Mouse (Mus musculus): Measurements from ENCODE around the gene Dohh. TPM values are rescaled to one million over a fixed set of nuclear protein-coding genes. Genes with fewer than 3 reads are reported as not detected.
A peak's percentile ranks its signal among the peaks of the same experiment; 100 is the strongest.

The Dohh gene
- total RNA-seq, 2 experiments from 2014 or later, result 36.5 to 42.5 TPM

DNA sequence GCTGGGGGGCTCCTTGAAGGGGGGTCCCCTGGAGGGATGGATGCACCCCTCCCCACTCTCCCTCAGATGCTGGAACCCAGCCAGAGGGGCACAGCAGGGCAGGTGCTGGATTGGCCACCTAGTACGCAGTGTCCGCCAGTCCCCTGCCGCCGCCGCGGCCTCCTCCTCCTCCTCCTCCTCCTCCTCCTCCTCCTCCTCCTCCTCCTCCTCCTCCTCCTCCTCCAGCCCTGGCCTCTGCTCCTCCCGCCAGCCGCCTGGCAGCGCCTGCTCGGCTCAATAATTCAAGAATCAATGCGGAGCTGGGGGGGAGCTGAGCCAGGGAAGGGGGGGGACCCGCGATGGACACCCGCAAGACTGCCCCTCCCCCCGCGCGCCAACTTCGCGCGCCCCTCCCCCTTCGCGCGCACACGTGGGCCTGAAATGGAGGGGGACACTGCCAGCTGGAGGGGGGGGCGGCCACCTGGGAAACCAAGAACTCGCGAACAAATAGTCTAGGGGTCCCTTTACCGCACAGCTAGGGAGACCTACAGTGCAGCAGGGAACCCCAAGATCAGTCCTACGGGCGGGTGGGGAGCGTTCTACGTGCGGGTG, 41.9 kb downstream of the Dohh start:
- DNase-seq, result peak; percentile 40 to 43
- intact Hi-C loops (cut with DNase I), result no loop called here

DNA sequence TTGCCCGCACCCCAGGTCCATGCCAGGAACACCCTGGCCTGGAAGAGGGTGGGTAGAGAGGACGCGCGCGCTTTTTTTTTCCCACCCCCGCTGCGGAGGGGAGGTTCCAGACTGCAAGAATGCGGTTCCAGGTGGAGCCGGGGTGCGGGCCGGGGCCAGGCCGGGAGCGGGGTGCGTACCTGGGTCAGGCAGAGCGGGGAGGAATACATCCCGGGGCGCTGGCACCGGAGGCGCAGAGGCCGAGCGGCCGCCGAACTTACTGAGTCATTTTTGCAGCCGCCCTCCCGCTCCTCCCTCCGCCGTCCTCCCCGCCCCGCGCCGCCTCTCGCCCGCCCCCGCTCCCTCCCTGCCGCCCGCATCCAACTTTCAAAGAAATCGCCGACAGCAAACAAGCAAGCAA, 42.7 kb downstream of the Dohh start:
- DNase-seq, result peak; percentile 67 to 71
- intact Hi-C loops (cut with DNase I), result no loop called here

DNA sequence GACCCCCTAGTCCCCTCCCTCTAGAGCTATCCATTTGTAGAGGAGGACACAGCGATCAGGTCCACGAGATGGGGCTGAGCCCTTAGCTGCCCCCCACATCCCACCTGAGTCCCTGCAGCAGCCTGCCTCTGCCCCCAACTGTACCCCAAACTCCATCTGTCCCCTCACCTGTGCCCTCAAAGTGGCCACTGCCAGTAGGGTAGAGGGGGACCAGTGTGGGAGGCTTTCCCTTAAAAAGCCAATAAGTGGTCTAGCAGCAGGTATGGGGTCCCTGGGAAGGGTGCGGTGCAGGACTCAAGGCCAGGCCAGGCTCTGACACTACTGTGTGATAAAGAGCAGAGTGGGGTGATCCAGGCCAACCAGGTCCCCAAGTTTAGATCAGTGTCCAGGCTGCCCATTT, 43.1 kb downstream of the Dohh start:
- DNase-seq, result peak in 1 of 2 experiments; percentile 17
- intact Hi-C loops (cut with DNase I), result no loop called here

DNA sequence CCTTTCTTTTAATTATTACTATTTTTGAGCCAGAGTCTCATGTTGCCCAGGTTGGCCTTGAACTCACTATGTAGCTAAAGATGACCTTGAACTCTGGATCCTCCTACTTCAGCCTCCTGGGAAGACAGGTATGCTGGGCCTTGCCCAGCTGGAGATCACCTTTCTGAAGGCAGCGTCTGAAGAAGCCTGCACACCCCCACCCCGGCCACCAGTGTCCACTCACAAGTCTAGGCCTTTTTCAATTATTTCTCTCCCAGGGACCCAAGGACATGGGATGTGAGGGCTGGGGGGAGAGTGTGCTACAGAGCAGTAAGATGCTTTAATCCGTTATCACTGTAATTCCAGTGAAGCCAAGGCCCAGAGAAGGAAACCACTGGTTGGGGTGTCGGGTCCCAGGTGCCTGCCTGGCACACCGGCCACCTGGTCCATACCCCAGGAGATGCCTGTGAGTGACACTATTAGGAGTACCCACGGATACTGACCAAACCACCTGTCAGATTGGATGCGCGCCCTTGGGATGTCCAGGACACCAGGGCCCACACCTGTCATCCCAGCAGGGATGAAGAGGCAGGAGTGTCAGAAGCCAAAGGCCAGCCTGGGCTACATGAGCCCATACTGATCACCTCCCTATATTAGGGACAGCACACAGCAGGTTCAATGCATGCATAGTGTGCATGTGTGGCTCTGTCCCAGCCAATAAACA, 43.7 kb downstream of the Dohh start:
- intact Hi-C loops (cut with DNase I), result no loop called here
- DNase-seq, result no peak

DNA sequence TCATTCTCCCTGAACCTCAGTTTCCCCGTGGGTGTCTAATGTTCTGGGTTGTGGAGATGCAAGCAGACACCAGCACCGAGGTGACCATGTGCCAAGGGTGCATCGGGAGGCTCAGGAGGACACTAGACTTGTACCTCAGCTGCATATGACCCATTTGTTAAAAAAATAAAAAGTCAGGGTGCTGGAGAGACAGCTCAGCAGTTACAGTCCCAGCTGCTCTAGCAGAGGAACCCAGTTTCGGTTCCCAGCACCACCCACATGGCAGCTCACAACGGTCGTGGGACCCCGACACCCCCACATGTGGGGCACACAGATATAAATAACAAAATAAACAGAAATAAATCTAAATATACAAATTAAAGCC, 44.3 kb downstream of the Dohh start:
- intact Hi-C loops (cut with DNase I), result no loop called here

DNA sequence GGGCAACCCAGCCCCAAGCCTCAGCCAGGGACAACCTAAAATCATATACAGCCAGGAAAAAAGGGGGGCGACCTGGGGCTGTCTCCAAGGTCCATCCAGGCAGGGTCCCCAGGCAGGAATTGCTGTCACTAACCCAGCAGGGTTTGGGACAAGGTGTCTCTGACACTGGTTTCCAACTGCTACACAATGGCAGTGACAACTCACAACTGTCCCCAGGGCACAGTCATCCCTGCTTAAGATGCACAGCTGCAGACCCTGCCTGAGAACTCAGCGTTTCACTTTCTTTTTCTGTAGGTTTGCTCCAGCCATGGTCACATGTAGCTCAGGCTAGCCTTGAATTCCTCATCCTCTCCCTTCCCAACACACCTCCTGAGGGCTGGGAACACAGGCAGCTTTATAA, 44.9 kb downstream of the Dohh start:
- peak in 1 of 2 experiments; percentile 17 for DNase-seq
- intact Hi-C loops (cut with DNase I), result no loop called here

More for the DNA sequence above, 44.3 kb downstream of the Dohh start:
- no peak for DNase-seq

DNA sequence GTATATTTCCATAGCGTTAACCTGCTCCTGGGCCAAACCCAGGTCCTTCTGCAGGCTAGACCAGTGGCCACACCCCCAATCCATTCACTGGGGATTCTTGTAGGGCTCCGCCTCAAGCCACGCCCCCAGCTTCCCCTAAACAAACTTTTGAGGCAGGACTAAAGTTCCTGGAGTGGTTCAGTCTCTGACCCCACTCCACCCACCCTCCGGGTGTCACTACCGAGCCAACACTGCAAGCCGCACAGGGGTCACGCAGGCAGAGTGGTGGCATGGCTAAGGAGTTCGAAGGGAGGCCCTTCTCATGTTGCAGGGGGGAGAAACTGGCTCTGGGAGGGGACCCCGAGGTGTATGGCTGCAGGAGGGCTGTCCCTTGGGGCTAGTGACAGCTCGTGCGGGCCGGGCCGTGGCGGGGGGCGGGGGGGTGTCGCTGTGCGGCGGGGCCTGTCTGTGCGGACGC, 45.4 kb downstream of the Dohh start:
- intact Hi-C loops (cut with DNase I), result no loop called here
- DNase-seq, result peak; percentile 81 to 83

DNA sequence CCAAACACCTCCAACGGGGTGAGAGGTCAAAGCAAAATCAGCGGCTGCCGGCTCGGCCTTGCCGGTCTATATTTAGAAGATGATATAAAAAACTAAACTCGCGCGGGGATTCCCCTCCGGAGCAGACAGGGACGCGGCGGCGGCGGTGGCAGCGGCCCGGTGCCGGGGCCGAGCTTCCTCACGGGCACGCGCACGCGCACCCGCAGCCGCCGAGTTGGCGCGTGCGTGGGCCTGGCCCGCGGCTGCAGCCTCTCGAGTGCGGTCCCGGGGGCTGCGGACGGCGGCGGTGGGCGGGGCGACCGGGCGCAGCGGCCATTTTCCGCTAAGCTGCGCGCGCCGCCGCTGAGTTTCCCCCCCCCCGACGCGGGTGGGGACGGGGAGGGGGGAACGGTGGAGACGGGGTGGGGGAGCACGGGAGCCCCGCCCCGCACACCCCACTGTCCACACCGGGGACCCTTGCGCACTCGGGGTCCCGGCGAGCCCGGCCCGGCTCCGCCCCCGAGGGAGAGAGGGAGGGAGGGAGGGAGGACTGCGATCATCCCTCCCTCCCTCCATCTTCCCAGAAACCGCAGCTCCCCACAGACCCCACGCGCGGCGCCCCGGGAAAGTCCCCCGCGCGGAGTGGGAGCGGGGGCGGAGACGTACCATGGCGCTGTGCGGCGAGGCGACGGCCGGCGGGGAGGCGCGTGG, 46.1 kb downstream of the Dohh start:
- intact Hi-C loops (cut with DNase I), result no loop called here
- DNase-seq, result peak; percentile 80 to 83

DNA sequence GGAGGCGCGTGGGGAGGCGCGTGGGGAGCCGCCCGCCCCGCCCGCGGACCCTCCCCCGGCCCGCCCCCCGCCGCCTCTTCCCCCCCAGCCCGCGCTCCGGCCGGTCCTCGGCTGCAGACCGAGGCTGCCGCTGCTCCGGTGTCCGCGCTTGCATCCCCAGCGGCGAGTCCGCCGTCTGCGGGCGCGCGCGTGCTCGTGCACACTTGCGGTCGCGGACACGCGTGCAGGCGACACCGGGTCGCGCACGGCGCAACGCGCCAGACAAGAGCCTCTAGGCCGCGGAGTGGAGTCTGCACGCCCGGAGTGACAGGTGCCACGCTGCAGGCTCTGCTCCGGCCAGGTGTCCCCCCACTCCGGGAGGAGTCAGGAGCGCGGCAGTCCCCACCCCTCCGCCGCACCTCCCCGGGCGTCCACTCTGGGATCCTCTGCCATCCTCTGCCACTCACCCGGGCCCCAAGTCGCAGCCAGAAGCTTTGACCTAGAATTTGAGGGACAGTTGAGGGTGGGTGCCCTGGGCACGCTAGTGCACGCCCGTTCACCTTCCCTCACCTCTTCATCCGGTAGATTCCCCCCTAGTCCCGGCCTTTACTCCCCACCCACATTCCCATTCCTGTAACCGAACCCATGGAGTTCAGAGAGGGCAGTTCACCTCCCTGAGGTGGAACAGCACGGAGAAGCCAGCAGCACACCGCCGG, 46.8 kb downstream of the Dohh start:
- DNase-seq, result peak in 1 of 2 experiments; percentile 63
- intact Hi-C loops (cut with DNase I), result no loop called here

DNA sequence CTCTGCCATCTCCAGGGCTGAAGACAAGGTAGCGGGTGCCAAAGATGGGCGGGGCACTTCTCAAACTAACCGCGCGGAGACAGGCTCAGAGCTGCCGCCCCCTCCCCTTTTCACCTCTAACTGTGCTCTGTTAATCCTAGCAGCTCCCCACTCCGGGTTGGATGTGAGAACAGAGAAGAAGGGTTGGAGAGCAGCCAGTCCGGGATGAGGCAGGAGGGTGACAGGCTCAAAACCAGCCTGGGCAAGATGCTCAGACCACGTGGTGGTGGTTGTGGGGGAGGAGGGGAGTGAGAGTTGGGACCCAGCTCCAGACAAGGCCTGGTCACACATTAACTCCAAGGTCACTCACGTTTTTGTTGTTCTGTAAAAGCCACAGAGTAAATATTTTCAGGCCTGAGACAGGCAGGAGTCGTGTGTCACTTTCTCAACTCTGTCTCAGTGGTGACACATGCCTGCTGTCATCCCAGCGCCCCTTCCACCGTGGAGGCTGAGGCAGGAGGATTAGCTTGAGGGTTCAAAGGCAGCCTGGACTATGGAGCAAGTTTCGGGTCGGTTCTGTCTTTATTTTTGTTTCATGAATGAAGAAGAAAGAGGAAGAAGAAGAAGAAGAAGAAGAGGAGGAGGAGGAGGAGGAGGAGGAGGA, 47.4 kb downstream of the Dohh start:
- intact Hi-C loops (cut with DNase I), result no loop called here
- no peak for DNase-seq

DNA sequence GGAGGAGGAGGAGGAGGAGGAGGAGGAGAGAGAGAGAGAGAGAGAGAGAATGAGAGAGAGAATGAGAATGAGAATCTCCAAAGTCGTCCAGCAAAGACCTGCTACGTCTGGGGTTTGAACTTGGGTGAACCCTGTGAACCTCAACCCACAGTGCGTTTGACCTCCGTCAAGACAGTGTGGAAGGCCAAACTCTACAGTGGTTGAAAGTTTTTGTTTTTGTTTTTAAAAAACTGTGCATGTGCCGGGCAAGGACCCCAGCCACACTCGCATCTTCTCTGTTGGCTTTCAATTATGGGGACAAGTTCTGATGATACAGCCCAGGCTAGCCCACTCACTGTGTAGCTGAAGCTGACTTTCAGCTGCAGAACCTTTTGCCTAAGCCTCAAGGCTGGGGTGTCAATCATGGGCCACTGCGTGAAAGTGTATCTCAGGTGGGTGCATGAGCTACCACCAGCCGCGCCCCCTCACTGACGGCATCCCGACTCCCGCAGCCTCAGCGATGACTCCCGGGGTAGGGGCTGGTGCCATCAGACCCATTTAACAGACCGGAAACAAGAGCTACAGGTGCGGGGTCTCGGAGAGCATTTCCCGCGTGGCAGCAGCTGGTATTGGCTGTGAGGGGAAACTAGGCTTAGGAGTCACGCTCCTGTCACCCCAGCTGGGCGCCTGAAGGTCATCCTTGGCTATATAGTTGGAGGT, 48.1 kb downstream of the Dohh start:
- intact Hi-C loops (cut with DNase I), result no loop called here
- DNase-seq, result no peak

DNA sequence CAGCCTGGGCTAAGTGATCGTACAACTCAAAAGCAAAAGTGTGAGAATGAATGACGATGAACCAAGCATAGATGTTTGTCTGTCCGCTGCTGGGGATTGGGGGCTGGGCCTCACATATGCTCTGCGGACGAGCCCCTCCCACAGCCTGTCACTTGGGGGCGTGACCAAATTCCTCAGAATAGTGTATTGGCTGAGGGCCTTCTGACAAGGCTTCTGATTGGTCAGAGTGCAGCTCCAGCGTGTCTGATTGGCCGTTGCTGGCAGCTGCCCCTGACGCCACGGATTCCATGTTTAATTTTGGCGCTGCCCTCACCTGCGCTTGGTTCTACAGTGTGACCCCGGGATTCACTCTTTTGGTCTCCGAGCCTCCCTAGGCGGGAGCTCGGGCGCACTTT, 48.6 kb downstream of the Dohh start:
- peak; percentile 84 to 91 for DNase-seq
- intact Hi-C loops (cut with DNase I), result no loop called here

DNA sequence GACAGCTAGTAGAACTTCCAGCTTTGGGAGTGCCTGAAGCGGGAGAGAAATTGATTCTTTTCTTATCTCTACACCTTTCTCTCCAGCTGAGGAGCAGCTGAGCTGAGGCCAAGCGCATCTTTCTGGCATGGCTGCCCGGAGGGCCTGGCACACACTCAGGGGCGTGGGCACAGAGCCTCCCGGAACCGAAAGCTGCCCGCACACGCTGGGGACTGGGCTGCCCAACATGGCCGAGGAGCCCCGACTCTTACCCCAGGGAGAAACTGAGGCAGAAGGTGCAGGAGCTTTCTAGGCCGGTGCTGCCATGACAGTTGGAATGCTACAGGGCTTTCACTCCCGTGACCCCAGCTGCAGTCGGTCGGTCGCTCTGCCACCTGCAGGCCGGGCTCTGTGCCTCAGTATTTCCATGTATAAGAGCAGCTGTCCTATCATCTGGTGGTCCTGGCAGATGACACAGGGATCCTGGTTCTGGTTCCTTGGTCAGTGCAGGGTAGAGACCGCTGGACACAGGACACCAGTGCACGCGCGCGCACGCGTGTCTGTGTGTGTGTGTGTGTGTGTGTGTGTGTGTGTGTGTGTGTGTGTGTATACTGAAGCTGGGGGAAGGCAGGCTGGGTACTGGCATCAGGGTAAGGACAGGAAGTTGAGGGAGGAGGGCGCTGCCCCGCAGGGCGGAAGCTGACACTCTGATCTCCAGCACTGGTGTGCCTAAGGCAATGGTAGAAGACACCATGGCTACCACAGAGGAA, 49.5 kb downstream of the Dohh start:
- intact Hi-C loops (cut with DNase I), result loop anchor here (2.0 kb wide), 1 partner anchor 27 kb away; no protein-coding TSS in a partner anchor
- peak in 1 of 2 experiments; percentile 66 for DNase-seq

DNA sequence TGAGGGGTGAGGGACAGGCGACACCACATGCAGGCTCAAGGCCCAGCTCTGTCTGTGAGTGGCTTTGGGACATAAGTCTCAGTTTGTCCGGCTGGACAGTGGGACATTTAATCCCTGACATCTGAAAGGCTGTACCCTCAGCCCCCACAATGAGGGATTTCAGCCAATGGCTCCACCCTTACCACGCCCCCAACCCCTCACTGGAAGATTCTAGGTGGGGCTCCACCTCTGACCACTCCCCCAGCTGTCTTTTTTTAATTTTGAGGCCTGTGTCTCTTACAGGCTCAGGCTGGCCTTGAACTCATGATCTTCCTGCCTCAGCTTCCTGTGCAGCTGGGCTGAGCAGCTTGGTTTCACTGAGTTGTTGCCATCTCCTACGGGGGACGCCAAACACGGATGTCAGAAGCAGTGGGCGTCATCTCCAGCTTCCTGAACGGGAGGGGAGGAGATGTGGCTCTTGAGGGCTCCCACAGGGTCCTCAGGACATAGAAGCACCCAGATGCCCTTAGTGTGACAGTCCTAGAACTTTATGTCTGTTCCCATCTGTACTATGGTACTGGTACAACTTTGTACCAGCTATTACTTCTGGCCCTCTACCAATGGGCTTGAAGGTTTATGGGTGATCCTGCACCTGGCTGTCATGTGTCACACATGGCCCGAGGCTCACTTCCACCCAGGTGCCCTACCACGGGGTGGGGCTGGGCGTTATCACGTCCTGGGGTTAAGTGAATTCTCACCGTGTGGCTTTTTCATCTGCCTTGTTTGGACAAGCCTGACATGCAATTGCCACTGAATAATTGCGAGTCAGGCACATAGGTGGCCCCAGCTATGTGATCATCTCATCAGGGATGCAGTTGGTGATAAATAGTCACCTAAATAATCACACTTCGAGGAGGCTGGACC, 50.4 kb downstream of the Dohh start:
- intact Hi-C loops (cut with DNase I), result loop anchor here (2.0 kb wide), 1 partner anchor 28 kb away; no protein-coding TSS in a partner anchor
- peak in 1 of 2 experiments; percentile 17 for DNase-seq

DNA sequence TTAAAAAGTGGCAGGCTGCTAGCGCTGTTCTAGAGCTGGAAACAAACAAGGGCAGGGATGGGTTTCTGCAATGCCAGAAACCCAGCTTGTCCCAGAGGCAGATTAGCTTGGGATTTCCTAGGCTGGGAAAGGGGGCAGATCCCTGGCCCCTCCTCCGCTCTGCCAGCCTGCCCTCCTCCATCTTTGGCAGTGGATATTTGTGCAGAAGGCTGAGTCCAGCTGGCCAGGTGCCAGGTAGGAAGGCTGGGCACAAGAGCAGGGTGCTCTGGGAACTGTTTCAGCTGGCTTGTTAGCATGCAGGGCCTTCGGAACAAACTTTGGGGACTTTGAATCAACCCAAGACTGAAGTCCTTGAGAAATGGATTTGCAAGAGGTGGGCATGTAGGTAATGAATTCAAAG, 51.2 kb downstream of the Dohh start:
- intact Hi-C loops (cut with DNase I), result loop anchor here (2.0 kb wide), 1 partner anchor 29 kb away; no protein-coding TSS in a partner anchor
- peak; percentile 55 to 66 for DNase-seq

Data from gastrocnemius, postnatal 36 days (tissue).